Mouse (Mus musculus): ENCODE results near the gene Lrrc56. TPM values are rescaled to one million over a fixed set of nuclear protein-coding genes. Genes with fewer than 3 reads are reported as not detected.

Gene Lrrc56
- total and polyA plus RNA-seq, 2 experiments from 2014 or later, result 7.2 to 19.7 TPM

DNA sequence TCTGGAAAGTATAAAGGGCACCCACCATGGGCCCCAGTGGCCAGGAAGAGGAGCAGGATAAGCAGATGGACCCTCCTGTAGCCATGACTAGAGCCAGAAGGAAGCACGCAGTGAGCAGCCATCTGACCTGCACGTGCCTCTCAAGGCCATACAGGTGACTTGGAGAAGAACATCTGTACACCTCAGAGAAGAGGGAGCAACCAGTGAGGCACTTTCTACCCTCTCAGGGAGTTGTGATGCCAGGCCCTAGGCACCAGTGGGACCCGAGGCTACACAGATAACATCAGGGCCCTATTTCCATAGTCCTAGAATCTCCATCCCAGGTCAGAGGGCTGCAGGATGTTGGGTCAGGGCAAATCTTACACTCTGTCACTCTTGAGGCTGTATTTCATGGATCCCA, 3.7 kb upstream of the Lrrc56 start:
- peaks cover 17% of the 10 kb centered on the region for H3K36me3 ChIP-seq (ENCODE audit: insufficient read depth, low read length)
- H3K9ac ChIP-seq (replicated peaks; ENCODE audit: low read length), result no peak overlapping the region
- WGBS, result 92% methylated on average over 3 of the region's 3 CpGs
- H3K4me2 ChIP-seq (ENCODE audit: low read depth, low read length), result no peak overlapping the region
- TF ChIP-seq CTCF (IDR thresholded peaks at IDR 0.05; ENCODE audit: low read depth), result no peak
- H3K4me1 ChIP-seq (ENCODE audit: insufficient read depth, low read length), result peaks cover 10% of the 10 kb centered on the region
- H3K4me3 ChIP-seq (ENCODE audit: low read length), result no peak overlapping the region
- H3K9me3 ChIP-seq (ENCODE audit: low read length), result no peaks in the 10 kb centered on the region
- ATAC-seq (no peak), DNase-seq (ENCODE audit: low spot score) (no peak)
- no peaks in the 10 kb centered on the region for H3K27me3 ChIP-seq (ENCODE audit: insufficient read depth, low read length)
- no peak overlapping the region for H3K27ac ChIP-seq

DNA sequence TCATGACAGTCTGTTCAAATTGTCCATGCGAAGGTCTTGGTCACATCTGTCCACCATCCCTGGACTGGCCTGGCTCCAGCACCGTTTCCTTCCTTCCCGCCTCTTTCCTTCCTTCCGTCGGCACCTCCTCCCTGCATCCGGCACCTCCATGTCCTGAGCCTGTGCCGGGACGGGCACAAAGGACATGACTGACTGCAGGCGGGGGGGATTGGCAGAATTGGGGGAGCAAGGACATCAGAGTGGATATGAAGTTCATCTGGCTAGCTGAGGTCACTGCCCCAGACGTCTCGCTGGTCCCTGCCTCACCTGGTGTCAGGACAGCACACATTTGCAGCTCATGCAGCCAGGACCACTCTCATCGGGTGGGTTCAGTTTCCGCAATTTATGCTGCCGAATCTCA, 2.9 kb upstream of the Lrrc56 start:
- no peak for TF ChIP-seq CTCF (IDR thresholded peaks at IDR 0.05; ENCODE audit: low read depth)
- 91% methylated on average over 14 of the region's 14 CpGs for WGBS
- Histone ChIP-seq H3K4me2 (ENCODE audit: low read depth, low read length) (no peak overlapping the region), H3K4me1 (ENCODE audit: insufficient read depth, low read length) (peaks cover 10% of the 10 kb centered on the region), H3K27ac (no peak overlapping the region), H3K4me3 (ENCODE audit: low read length) (no peak overlapping the region), H3K9me3 (ENCODE audit: low read length) (no peaks in the 10 kb centered on the region), H3K36me3 (ENCODE audit: insufficient read depth, low read length) (peaks cover 17% of the 10 kb centered on the region), H3K27me3 (ENCODE audit: insufficient read depth, low read length) (no peaks in the 10 kb centered on the region), H3K9ac (replicated peaks; ENCODE audit: low read length) (no peak overlapping the region)
- ATAC-seq (no peak), DNase-seq (ENCODE audit: low spot score) (no peak)

DNA sequence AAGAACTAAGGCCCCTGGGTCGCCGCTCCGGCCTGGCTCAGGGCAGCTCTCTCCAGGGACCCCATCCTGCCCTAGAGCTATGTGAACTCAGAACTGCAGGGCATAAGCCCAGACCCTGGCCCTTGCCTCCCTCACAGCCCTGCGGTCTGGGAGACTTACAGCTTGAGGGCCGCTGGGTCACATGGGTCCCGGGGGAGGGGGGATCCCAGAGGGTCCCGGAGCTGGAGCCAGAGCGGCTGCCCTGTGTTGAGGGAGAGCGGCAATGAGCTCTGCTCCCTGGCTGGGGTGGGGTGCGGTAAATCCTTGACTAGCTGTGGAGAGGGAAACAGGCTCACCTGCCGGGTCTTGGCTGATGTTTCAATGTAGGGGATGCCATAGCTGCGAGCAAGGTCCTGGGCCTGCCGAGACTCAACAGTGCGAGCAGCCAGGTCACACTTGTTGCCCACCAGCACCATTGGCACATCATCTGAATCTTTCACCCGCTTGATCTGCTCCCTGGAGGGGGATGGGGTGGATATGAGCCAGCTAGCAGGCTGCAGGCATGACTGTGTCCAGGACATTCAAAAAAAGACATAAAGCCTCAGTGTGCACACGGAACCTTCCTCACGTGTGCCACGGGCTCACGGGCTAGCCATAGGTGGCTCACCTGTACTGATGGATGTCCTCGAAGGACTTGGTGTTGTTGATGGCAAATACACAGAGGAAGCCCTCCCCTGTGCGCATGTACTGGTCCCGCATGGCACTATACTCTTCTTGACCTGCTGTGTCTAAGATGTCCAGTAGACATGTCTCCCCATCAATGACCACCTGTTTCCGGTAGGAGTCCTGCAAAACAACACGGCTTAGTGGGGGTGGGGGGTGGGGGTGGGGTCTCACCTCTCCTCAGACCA, 1.9 kb upstream of the Lrrc56 start:
- TF ChIP-seq CTCF (IDR thresholded peaks at IDR 0.05; ENCODE audit: low read depth), result no peak
- Histone ChIP-seq H3K4me3 (ENCODE audit: low read length) (peak overlapping the region; percentile 73), H3K4me1 (ENCODE audit: insufficient read depth, low read length) (peaks cover 10% of the 10 kb centered on the region), H3K27ac (no peak overlapping the region), H3K9me3 (ENCODE audit: low read length) (no peaks in the 10 kb centered on the region), H3K27me3 (ENCODE audit: insufficient read depth, low read length) (no peaks in the 10 kb centered on the region), H3K36me3 (ENCODE audit: insufficient read depth, low read length) (peaks cover 17% of the 10 kb centered on the region), H3K9ac (replicated peaks; ENCODE audit: low read length) (no peak overlapping the region; the same call in 1 of the 2 replicates), H3K4me2 (ENCODE audit: low read depth, low read length) (peak overlapping the region; percentile 90)
- 93% methylated on average over 24 of the region's 24 CpGs for WGBS
- no peak for DNase-seq (ENCODE audit: low spot score)
- ATAC-seq, result no peak

DNA sequence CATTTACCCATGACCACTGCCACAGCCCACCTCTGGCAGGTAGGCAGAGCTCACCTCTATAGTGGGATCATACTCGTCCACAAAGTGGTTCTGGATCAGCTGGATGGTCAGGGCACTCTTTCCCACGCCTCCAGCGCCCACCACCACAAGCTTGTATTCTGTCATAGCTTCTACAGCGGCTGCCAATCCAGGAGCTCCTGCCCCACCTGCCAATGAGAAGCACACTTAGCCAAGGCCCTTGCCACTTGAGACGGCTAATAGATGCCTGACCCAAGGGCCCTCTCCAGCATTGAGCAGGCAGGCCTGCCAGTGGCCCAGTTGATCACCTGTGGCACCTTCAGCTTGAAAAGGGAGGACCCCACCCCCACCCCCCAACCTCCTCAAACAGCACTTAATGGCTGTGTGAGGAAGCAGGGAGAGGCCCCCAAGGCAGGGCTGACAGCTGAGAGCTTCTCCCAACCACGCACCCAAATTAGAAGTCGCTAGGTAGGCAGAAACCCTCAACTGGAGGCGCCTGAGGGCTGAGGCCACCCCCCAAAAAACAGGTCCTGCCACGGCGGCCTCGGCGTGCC, 1.1 kb upstream of the Lrrc56 start:
- no peak for TF ChIP-seq CTCF (IDR thresholded peaks at IDR 0.05; ENCODE audit: low read depth)
- Histone ChIP-seq H3K9ac (replicated peaks; ENCODE audit: low read length) (peak overlapping the region; percentile 90), H3K27ac (peak overlapping the region; percentile 79; the same call in 1 of the 2 replicates), H3K36me3 (ENCODE audit: insufficient read depth, low read length) (peaks cover 17% of the 10 kb centered on the region), H3K4me2 (ENCODE audit: low read depth, low read length) (peak overlapping the region; percentile 90), H3K4me1 (ENCODE audit: insufficient read depth, low read length) (peaks cover 10% of the 10 kb centered on the region), H3K27me3 (ENCODE audit: insufficient read depth, low read length) (no peaks in the 10 kb centered on the region), H3K9me3 (ENCODE audit: low read length) (no peaks in the 10 kb centered on the region), H3K4me3 (ENCODE audit: low read length) (peak overlapping the region; percentile 73)
- WGBS, result 29% methylated on average over 12 of the region's 12 CpGs
- ATAC-seq, result no peak
- peak; percentile 10 for DNase-seq (ENCODE audit: low spot score)

- H3K9ac ChIP-seq (replicated peaks; ENCODE audit: low read length), result peak overlapping the region; percentile 90
- peak overlapping the region; percentile 79 for H3K27ac ChIP-seq
- 0 out of 2 replicates have a peak, but pooled peaks have one; percentile 4 for TF ChIP-seq CTCF (IDR thresholded peaks at IDR 0.05; ENCODE audit: low read depth)
- peaks cover 10% of the 10 kb centered on the region for H3K4me1 ChIP-seq (ENCODE audit: insufficient read depth, low read length)
- no peak; the same call in 1 of the 2 replicates for ATAC-seq
- H3K36me3 ChIP-seq (ENCODE audit: insufficient read depth, low read length), result peaks cover 17% of the 10 kb centered on the region
- WGBS, result 1% methylated on average over 22 of the region's 43 CpGs
- peak overlapping the region; percentile 73 for H3K4me3 ChIP-seq (ENCODE audit: low read length)
- H3K27me3 ChIP-seq (ENCODE audit: insufficient read depth, low read length), result no peaks in the 10 kb centered on the region
- H3K4me2 ChIP-seq (ENCODE audit: low read depth, low read length), result peak overlapping the region; percentile 90
- H3K9me3 ChIP-seq (ENCODE audit: low read length), result no peaks in the 10 kb centered on the region
- DNase-seq (ENCODE audit: low spot score), result peak; percentile 46
Observed at GRCm38 (mm10) chr7:141193348-141193856, 555 bp upstream of the Lrrc56 start.

DNA sequence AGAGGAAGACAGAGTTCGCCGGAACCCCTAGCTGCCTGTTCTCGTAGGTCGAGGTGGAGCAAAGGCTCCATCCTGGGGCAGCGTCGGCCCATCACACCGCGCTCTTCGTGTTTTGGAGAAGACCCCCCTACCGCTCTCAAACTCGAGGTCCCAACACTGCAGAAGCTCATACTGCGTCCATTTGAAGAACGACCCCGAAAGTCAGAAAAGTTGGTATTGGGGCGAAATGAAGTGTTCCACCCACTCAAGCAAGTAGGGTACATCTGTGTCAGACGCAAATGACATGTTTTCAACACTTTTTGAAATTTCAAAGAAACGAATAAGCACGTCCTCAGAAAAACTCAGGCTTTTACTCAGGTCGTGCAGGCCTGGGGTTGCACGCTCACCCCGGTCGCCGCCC, 452 bp downstream of the Lrrc56 start:
- WGBS, result under 1% methylated on average over 23 of the region's 23 CpGs
- no peak for DNase-seq (ENCODE audit: low spot score)
- Histone ChIP-seq H3K36me3 (ENCODE audit: insufficient read depth, low read length) (peaks cover 17% of the 10 kb centered on the region), H3K4me3 (ENCODE audit: low read length) (peak overlapping the region; percentile 73), H3K4me2 (ENCODE audit: low read depth, low read length) (peak overlapping the region; percentile 90), H3K4me1 (ENCODE audit: insufficient read depth, low read length) (peaks cover 10% of the 10 kb centered on the region), H3K27ac (peak overlapping the region; percentile 57), H3K9me3 (ENCODE audit: low read length) (no peaks in the 10 kb centered on the region), H3K9ac (replicated peaks; ENCODE audit: low read length) (peak overlapping the region; percentile 90), H3K27me3 (ENCODE audit: insufficient read depth, low read length) (no peaks in the 10 kb centered on the region)
- ATAC-seq, result no peak
- no peak for TF ChIP-seq CTCF (IDR thresholded peaks at IDR 0.05; ENCODE audit: low read depth)
